Mouse (Mus musculus) G1E (cell line): Measurements from ENCODE around the gene Bmp15. TPM values are rescaled to one million over a fixed set of nuclear protein-coding genes. Genes with fewer than 3 reads are reported as not detected.

Experiments
- ATAC-seq: 2 replicates; pipeline ENCODE4 v1.8.0; 2016; ENCODE audit warnings: mild to moderate bottlenecking; ENCODE audit not compliant: insufficient number of reproducible peaks, poor library complexity, low FRiP score, severe bottlenecking; ENCODE audit errors: extremely low read depth
- DNase-seq: peaks from one replicate; pipeline ENCODE4 v3.0.0; 2012; ENCODE audit warnings: low spot score
- H3K27me3 ChIP-seq: 2 replicates; pipeline ENCODE4 v1.6.1; 2012; ENCODE audit warnings: mild to moderate bottlenecking, low read length, inconsistent platforms; ENCODE audit not compliant: insufficient read depth
- H3K36me3 ChIP-seq: replicated peaks from 2 replicates; pipeline ENCODE3; 2012; ENCODE audit warnings: mild to moderate bottlenecking, inconsistent platforms
- H3K4me1 ChIP-seq: 2 replicates; pipeline ENCODE4 v1.6.1; 2012; ENCODE audit warnings: low read depth, low read length, inconsistent platforms, mixed read lengths; ENCODE audit not compliant: insufficient read depth
- H3K4me3 ChIP-seq: 2 replicates; pipeline ENCODE4 v1.5.1; 2012; ENCODE audit warnings: low read depth, mild to moderate bottlenecking, inconsistent platforms, low read length, moderate library complexity, mixed read lengths
- H3K9me3 ChIP-seq: replicated peaks from 2 replicates; pipeline ENCODE4 v1.6.1; 2012; ENCODE audit warnings: inconsistent platforms
- CTCF ChIP-seq: IDR thresholded peaks from 2 replicates; pipeline ENCODE4 v1.5.1; 2012; ENCODE audit warnings: low read depth, low read length, inconsistent platforms, mixed read lengths
- GATA1 ChIP-seq: IDR thresholded peaks from 2 replicates; pipeline ENCODE4 v1.6.1; 2012; ENCODE audit warnings: borderline replicate concordance, low read length, inconsistent platforms, mixed read lengths
- GATA2 ChIP-seq: IDR thresholded peaks from 2 replicates; pipeline ENCODE4 v1.6.1; 2012; ENCODE audit warnings: low read depth, low read length, inconsistent platforms, borderline replicate concordance
- POLR2AphosphoS5 ChIP-seq: IDR thresholded peaks from 2 replicates; pipeline ENCODE4 v1.6.1; 2012; ENCODE audit warnings: low read depth, low read length, inconsistent platforms; ENCODE audit not compliant: insufficient replicate concordance
- TAL1 ChIP-seq: conservative IDR thresholded peaks from 2 replicates; pipeline ENCODE4 v1.6.1; 2012; ENCODE audit warnings: low read depth, low read length, inconsistent platforms, mixed read lengths
- polyA plus RNA-seq: library from polyadenylated mRNA; stranded (reverse); fragments of >175 nt; gene quantifications from 2 replicates; pipeline ENCODE4 v1.2.3, GENCODE M21; 2012
- total RNA-seq, 2 experiments: library from RNA; stranded (forward) in 1 of 2; stranded (reverse) in 1 of 2; fragments of 200-1000 nt in 1 of 2; fragments of >200 nt in 1 of 2; fragmentation: Nextera tagmentation in 1 of 2; gene quantifications; 2 replicates each; pipeline ENCODE4 v1.2.3; 2014 to 2017

The Bmp15 gene
- total and polyA plus RNA-seq, 3 experiments = 0.05 TPM; not detected in 2

DNA sequence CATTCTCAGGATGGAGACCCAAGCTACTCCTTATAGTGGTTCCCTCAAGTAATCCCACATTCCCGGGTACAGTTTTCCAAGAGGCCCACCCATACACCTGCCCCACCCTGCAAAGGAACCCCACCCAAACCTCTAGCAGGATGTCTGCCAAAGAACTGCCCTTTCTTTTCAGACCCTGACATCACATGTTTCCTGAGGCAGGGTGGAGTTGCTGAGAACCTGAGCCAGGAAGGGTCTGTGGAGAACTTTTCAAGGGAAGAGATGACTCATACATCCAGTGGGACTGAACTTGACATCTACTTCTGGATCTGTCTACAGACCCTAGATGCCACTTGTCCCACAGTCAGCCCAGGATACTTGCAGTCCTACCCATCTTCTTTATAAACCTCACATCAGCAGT, 2.8 kb downstream of the Bmp15 start:
- no peaks in the 10 kb centered on the region for H3K36me3 ChIP-seq
- TF ChIP-seq GATA2 (no peak), TAL1 (no peak), GATA1 (no peak), POLR2AphosphoS5 (no peak), CTCF (no peak)
- no peaks in the 10 kb centered on the region for H3K9me3 ChIP-seq
- no peak for DNase-seq
- no peaks in the 10 kb centered on the region for H3K27me3 ChIP-seq
- H3K4me1 ChIP-seq = no peaks in the 10 kb centered on the region
- H3K4me3 ChIP-seq = no peak overlapping the region
- ATAC-seq = no peak

Other genes starting within 250 kb of the Bmp15 start
- gene AU022751, start 237.3 kb downstream of the Bmp15 start, total RNA-seq (2014; fragmentation: Nextera tagmentation) = not detected in 2 replicates
- not detected in 2 replicates for gene AU022751, start 237.3 kb downstream of the Bmp15 start, total RNA-seq (2017)
- not detected in 2 replicates for gene AU022751, start 237.3 kb downstream of the Bmp15 start, polyA plus RNA-seq
- gene Nudt10, start 147.7 kb downstream of the Bmp15 start, total RNA-seq (2014; fragmentation: Nextera tagmentation) = not detected in 2 replicates
- not detected in 2 replicates for gene Nudt10, start 147.7 kb downstream of the Bmp15 start, total RNA-seq (2017)
- not detected in 2 replicates for gene Nudt10, start 147.7 kb downstream of the Bmp15 start, polyA plus RNA-seq
- gene Shroom4, start 79.1 kb upstream of the Bmp15 start, total RNA-seq (2014; fragmentation: Nextera tagmentation) = not detected in 2 replicates
- gene Shroom4, start 79.1 kb upstream of the Bmp15 start, total RNA-seq (2017) = 0.05 TPM in 1 of 2 replicates, not detected in the other
- not detected in 2 replicates for gene Shroom4, start 79.1 kb upstream of the Bmp15 start, polyA plus RNA-seq